Mouse (Mus musculus): ENCODE measurements at regions not wholly inside any gene's neighbourhood (a gene's known extent, or its start where the extent isn't known, plus 50 kb on each side); places are given as distances from the start of the nearest gene placed in this dataset.

DNA sequence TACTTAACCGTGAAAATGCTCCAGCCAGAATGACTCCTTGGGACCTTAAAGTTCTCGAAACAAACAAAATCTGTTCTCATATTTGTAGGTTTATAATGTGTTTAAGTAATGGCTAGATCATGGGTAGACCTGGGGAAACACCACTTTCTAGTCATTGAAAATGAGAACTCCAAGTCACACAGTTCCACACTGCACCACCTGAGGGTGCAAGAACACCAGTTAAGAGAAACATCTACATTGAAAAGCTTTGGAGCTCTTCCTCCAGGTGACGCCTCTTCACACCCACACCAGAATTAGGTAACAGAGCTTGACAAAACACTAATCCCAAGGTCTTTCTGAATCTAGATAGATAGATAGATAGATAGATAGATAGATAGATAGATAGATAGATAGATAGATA lies 132.9 kb downstream of the Phf3 start:
- no peak overlapping the region for H3K9ac ChIP-seq (ENCODE audit: control insufficient read depth, low read depth, low read length, poor library complexity, severe bottlenecking)

GRCm38 (mm10) chr1:30721519-30721918 lies 152.2 kb downstream of the Phf3 start:
- no peaks in the 10 kb centered on the region for H3K79me2 ChIP-seq (ENCODE audit: control insufficient read depth, insufficient read depth, low read length, poor library complexity)
- no peaks in the 10 kb centered on the region for H3K36me3 ChIP-seq (ENCODE audit: control insufficient read depth in 1 of 2, insufficient read depth in 2 of 2, low read length in 2 of 2)
- H3K27me3 ChIP-seq (ENCODE audit: control insufficient read depth in 1 of 2, insufficient read depth in 2 of 2, low read length in 2 of 2), result no peaks in the 10 kb centered on the region
- no peak overlapping the region for H3K9ac ChIP-seq (ENCODE audit: control insufficient read depth, low read depth, low read length, poor library complexity, severe bottlenecking)
- H3K4me1 ChIP-seq (ENCODE audit: control insufficient read depth in 1 of 2, insufficient read depth in 2 of 2, low read length in 2 of 2), result no peaks in the 10 kb centered on the region
- H3K4me3 ChIP-seq (ENCODE audit: control insufficient read depth in 1 of 2, insufficient read depth in 1 of 2, low read depth in 2 of 2, low read length in 2 of 2), result no peak overlapping the region
- H3K27ac ChIP-seq (ENCODE audit: control insufficient read depth, low read depth, low read length), result no peak overlapping the region
- DNase-seq (ENCODE audit: low read depth, low spot score), result no peak
- H3K9me3 ChIP-seq (replicated peaks; ENCODE audit: insufficient read depth, low read length), result no peaks in the 10 kb centered on the region
- no peak for TF ChIP-seq TCF12 (IDR thresholded peaks at IDR 0.05; ENCODE audit: low read depth, low read length)
- no peak for TF ChIP-seq CTCF (IDR thresholded peaks at IDR 0.05 in 2 of 3, conservative IDR thresholded peaks at IDR 0.05 in 1 of 3; ENCODE audit: control insufficient read depth in 1 of 3, insufficient read depth in 1 of 3, low read depth in 2 of 3, low read length in 3 of 3, poor library complexity in 1 of 3, severe bottlenecking in 1 of 3)
- TF ChIP-seq MAZ (IDR thresholded peaks at IDR 0.05; ENCODE audit: low read depth, low read length), result no peak
- no peak for TF ChIP-seq ZMIZ1 (IDR thresholded peaks at IDR 0.05; ENCODE audit: low read depth, low read length)
- TF ChIP-seq MYC (IDR thresholded peaks at IDR 0.05; ENCODE audit: low read depth, low read length), result no peak
- TF ChIP-seq EP300 (IDR thresholded peaks at IDR 0.05; ENCODE audit: low read depth in 1 of 2, low read length in 2 of 2), result no peak
- no peak for TF ChIP-seq HCFC1 (IDR thresholded peaks at IDR 0.05; ENCODE audit: low read depth, low read length)
- no peak for TF ChIP-seq TAL1 (IDR thresholded peaks at IDR 0.05; ENCODE audit: low read length)
- TF ChIP-seq NRF1 (IDR thresholded peaks at IDR 0.05; ENCODE audit: insufficient read depth, low read depth, low read length, poor library complexity, severe bottlenecking), result no peak
- no peak for TF ChIP-seq USF2 (IDR thresholded peaks at IDR 0.05; ENCODE audit: borderline replicate concordance in 1 of 2, insufficient read depth in 1 of 2, low read depth in 1 of 2, low read length in 2 of 2)
- TF ChIP-seq RAD21 (IDR thresholded peaks at IDR 0.05; ENCODE audit: low read depth, low read length), result no peak
- TF ChIP-seq ETS1 (IDR thresholded peaks at IDR 0.05; ENCODE audit: low read depth, low read length), result no peak
- no peak for TF ChIP-seq MYB (IDR thresholded peaks at IDR 0.05; ENCODE audit: low read depth, low read length)
- no peak for TF ChIP-seq JUND (IDR thresholded peaks at IDR 0.05; ENCODE audit: low read depth, low read length)
- TF ChIP-seq POLR2A (IDR thresholded peaks at IDR 0.05; ENCODE audit: control insufficient read depth in 1 of 2, insufficient read depth in 1 of 2, low read depth in 1 of 2, low read length in 2 of 2, poor library complexity in 1 of 2), result no peak
- TF ChIP-seq SMC3 (IDR thresholded peaks at IDR 0.05; ENCODE audit: low read depth, low read length), result no peak
- TF ChIP-seq MXI1 (IDR thresholded peaks at IDR 0.05; ENCODE audit: low read depth, low read length), result no peak
- no peak for TF ChIP-seq CHD1 (IDR thresholded peaks at IDR 0.05; ENCODE audit: low read depth, low read length)
- TF ChIP-seq ZC3H11A (IDR thresholded peaks at IDR 0.05; ENCODE audit: low read depth, low read length), result no peak

More for the DNA sequence above, 132.9 kb downstream of the Phf3 start:
- no peaks in the 10 kb centered on the region for H3K27me3 ChIP-seq (ENCODE audit: control insufficient read depth in 1 of 2, insufficient read depth in 2 of 2, low read length in 2 of 2)
- no peak overlapping the region for H3K4me3 ChIP-seq (ENCODE audit: control insufficient read depth in 1 of 2, insufficient read depth in 1 of 2, low read depth in 2 of 2, low read length in 2 of 2)
- no peaks in the 10 kb centered on the region for H3K9me3 ChIP-seq (replicated peaks; ENCODE audit: insufficient read depth, low read length)
- DNase-seq (ENCODE audit: low read depth, low spot score), result peak; percentile 2
- no peak for TF ChIP-seq TBP (IDR thresholded peaks at IDR 0.05; ENCODE audit: low read depth, low read length)
- TF ChIP-seq MAX (IDR thresholded peaks at IDR 0.05; ENCODE audit: low read length), result no peak
- TF ChIP-seq RAD21 (IDR thresholded peaks at IDR 0.05; ENCODE audit: low read depth, low read length), result peak; percentile 30
- no peak for TF ChIP-seq MYB (IDR thresholded peaks at IDR 0.05; ENCODE audit: low read depth, low read length)
- no peak for TF ChIP-seq MEF2A (IDR thresholded peaks at IDR 0.05; ENCODE audit: extremely low read depth, insufficient replicate concordance, low read depth, low read length, poor library complexity, severe bottlenecking)
- no peak for TF ChIP-seq TCF12 (IDR thresholded peaks at IDR 0.05; ENCODE audit: low read depth, low read length)
- TF ChIP-seq HCFC1 (IDR thresholded peaks at IDR 0.05; ENCODE audit: low read depth, low read length), result no peak
- TF ChIP-seq ZMIZ1 (IDR thresholded peaks at IDR 0.05; ENCODE audit: low read depth, low read length), result no peak
- no peak for TF ChIP-seq ETS1 (IDR thresholded peaks at IDR 0.05; ENCODE audit: low read depth, low read length)
- no peak for TF ChIP-seq ZKSCAN1 (IDR thresholded peaks at IDR 0.05; ENCODE audit: low read depth, low read length)
- TF ChIP-seq CTCF (IDR thresholded peaks at IDR 0.05 in 2 of 3, conservative IDR thresholded peaks at IDR 0.05 in 1 of 3; ENCODE audit: control insufficient read depth in 1 of 3, insufficient read depth in 1 of 3, low read depth in 2 of 3, low read length in 3 of 3, poor library complexity in 1 of 3, severe bottlenecking in 1 of 3), result peak in 1 of 3 experiments; percentile 14; a peak in 1 of 6 replicates
- TF ChIP-seq MYC (IDR thresholded peaks at IDR 0.05; ENCODE audit: low read depth, low read length), result no peak
- TF ChIP-seq ELF1 (IDR thresholded peaks at IDR 0.05; ENCODE audit: low read depth, low read length), result no peak
- TF ChIP-seq GABPA (IDR thresholded peaks at IDR 0.05; ENCODE audit: low read depth, low read length), result no peak
- TF ChIP-seq NELFE (IDR thresholded peaks at IDR 0.05; ENCODE audit: low read depth, low read length), result no peak
- no peaks in the 10 kb centered on the region for H3K4me1 ChIP-seq (ENCODE audit: control insufficient read depth in 1 of 2, insufficient read depth in 2 of 2, low read length in 2 of 2)
- H3K79me2 ChIP-seq (ENCODE audit: control insufficient read depth, insufficient read depth, low read length, poor library complexity), result no peaks in the 10 kb centered on the region
- H3K27ac ChIP-seq (ENCODE audit: control insufficient read depth, low read depth, low read length), result no peak overlapping the region
- no peaks in the 10 kb centered on the region for H3K36me3 ChIP-seq (ENCODE audit: control insufficient read depth in 1 of 2, insufficient read depth in 2 of 2, low read length in 2 of 2)
